Comparison of ENCODE assay signal across 7 mouse cellular contexts in genomic region chr4:56070664-56071334, GRCm38 (mm10).
DNase-seq lines count a peak whose midpoint lies in the region; ATAC-seq and TF ChIP-seq lines count a peak whose summit lies in the region.

No protein-coding gene starts in this region.

- peak; percentile 31 for DNase-seq in liver, postnatal 0 days
- peak; percentile 24 for DNase-seq in cerebellum, adult 9-11 months
- peak; percentile 24 for DNase-seq in heart, postnatal 0 days (ENCODE audit: low spot score)
- DNase-seq in layer of hippocampus, postnatal 14 days (ENCODE audit: low spot score in 2 of 2): peak; percentile 51 to 77
- DNase-seq in spleen, postnatal 14 days (ENCODE audit: low spot score in 2 of 2): no peak

- H3K4me1 ChIP-seq in liver, postnatal 0 days (ENCODE audit: insufficient read depth): peaks cover 7% of the 10 kb centered on the region; the same call in 1 of the 2 replicates
- H3K4me1 ChIP-seq in liver, embryonic 12.5 days: no peaks in the 10 kb centered on the region
- no peaks in the 10 kb centered on the region for H3K4me1 ChIP-seq in heart, postnatal 0 days (ENCODE audit: control insufficient read depth, insufficient read depth)
- peaks cover 7% of the 10 kb centered on the region; the same call in 1 of the 2 replicates for H3K4me1 ChIP-seq in stomach, embryonic 15.5 days

- H3K4me3 ChIP-seq in liver, postnatal 0 days (ENCODE audit: low read depth, low read length): no peak overlapping the region
- no peak overlapping the region for H3K4me3 ChIP-seq in liver, embryonic 12.5 days
- H3K4me3 ChIP-seq in heart, postnatal 0 days (ENCODE audit: low read depth, low read length): no peak overlapping the region
- H3K4me3 ChIP-seq in stomach, embryonic 15.5 days (replicated peaks): no peak overlapping the region

- no peak overlapping the region for H3K27ac ChIP-seq in liver, postnatal 0 days (ENCODE audit: low read depth)
- H3K27ac ChIP-seq in liver, embryonic 12.5 days: no peak overlapping the region
- H3K27ac ChIP-seq in heart, postnatal 0 days (ENCODE audit: low read depth): no peak overlapping the region
- peak overlapping the region; percentile 61; the same call in 1 of the 2 replicates for H3K27ac ChIP-seq in stomach, embryonic 15.5 days

- no peak for TF ChIP-seq CTCF in liver, postnatal 0 days (IDR thresholded peaks at IDR 0.05; ENCODE audit: low read depth)
- TF ChIP-seq CTCF in heart, postnatal 0 days (IDR thresholded peaks at IDR 0.05; ENCODE audit: low read depth): no peak

- ATAC-seq in liver, postnatal 0 days: peak; percentile 43; the same call in 1 of the 2 replicates
- no peak for ATAC-seq in liver, embryonic 12.5 days
- ATAC-seq in heart, postnatal 0 days (ENCODE audit: insufficient read depth, low read depth): peak; percentile 30; the same call in 1 of the 2 replicates
- peak; percentile 43; the same call in 1 of the 2 replicates for ATAC-seq in stomach, embryonic 15.5 days (ENCODE audit: insufficient read depth, low FRiP score, low read depth)

- no peak overlapping the region for H3K9ac ChIP-seq in liver, postnatal 0 days (replicated peaks)
- H3K9ac ChIP-seq in liver, embryonic 12.5 days: no peak overlapping the region
- H3K9ac ChIP-seq in heart, postnatal 0 days (replicated peaks; ENCODE audit: low read depth, low read length): no peak overlapping the region
- no peak overlapping the region for H3K9ac ChIP-seq in stomach, embryonic 15.5 days

- H3K9me3 ChIP-seq in liver, postnatal 0 days (ENCODE audit: low read length): no peaks in the 10 kb centered on the region
- H3K9me3 ChIP-seq in liver, embryonic 12.5 days (replicated peaks): no peaks in the 10 kb centered on the region
- H3K9me3 ChIP-seq in heart, postnatal 0 days (replicated peaks; ENCODE audit: control insufficient read depth, low read length): no peaks in the 10 kb centered on the region
- H3K9me3 ChIP-seq in stomach, embryonic 15.5 days: no peaks in the 10 kb centered on the region

- no peak for TF ChIP-seq EP300 in liver, postnatal 0 days (IDR thresholded peaks at IDR 0.05; ENCODE audit: low read depth)
- no peak for TF ChIP-seq EP300 in heart, postnatal 0 days (IDR thresholded peaks at IDR 0.05; ENCODE audit: low read depth)

- no peak overlapping the region for H3K4me2 ChIP-seq in liver, postnatal 0 days (ENCODE audit: low read depth, low read length)
- H3K4me2 ChIP-seq in liver, embryonic 12.5 days: no peak overlapping the region
- no peak overlapping the region for H3K4me2 ChIP-seq in heart, postnatal 0 days (ENCODE audit: low read depth, low read length)
- H3K4me2 ChIP-seq in stomach, embryonic 15.5 days: no peak overlapping the region

- WGBS in liver, postnatal 0 days (ENCODE audit: insufficient replicate concordance): 50% methylated on average over 6 of the region's 6 CpGs
- 54% methylated on average over 6 of the region's 6 CpGs for WGBS in liver, embryonic 12.5 days (ENCODE audit: insufficient replicate concordance)
- WGBS in heart, postnatal 0 days: 47% methylated on average over 6 of the region's 6 CpGs
- 54% methylated on average over 6 of the region's 6 CpGs for WGBS in stomach, embryonic 15.5 days

- no peaks in the 10 kb centered on the region for H3K36me3 ChIP-seq in liver, postnatal 0 days (replicated peaks; ENCODE audit: insufficient read depth, low read length)
- no peaks in the 10 kb centered on the region for H3K36me3 ChIP-seq in liver, embryonic 12.5 days
- H3K36me3 ChIP-seq in heart, postnatal 0 days (replicated peaks; ENCODE audit: control insufficient read depth, insufficient read depth, low read length): no peaks in the 10 kb centered on the region
- H3K36me3 ChIP-seq in stomach, embryonic 15.5 days: no peaks in the 10 kb centered on the region

- no peaks in the 10 kb centered on the region for H3K27me3 ChIP-seq in liver, postnatal 0 days (ENCODE audit: insufficient read depth, low read length)
- H3K27me3 ChIP-seq in liver, embryonic 12.5 days (replicated peaks): no peaks in the 10 kb centered on the region
- no peaks in the 10 kb centered on the region for H3K27me3 ChIP-seq in heart, postnatal 0 days (ENCODE audit: control insufficient read depth, insufficient read depth, low read length)
- no peaks in the 10 kb centered on the region for H3K27me3 ChIP-seq in stomach, embryonic 15.5 days (replicated peaks)

Comparison
In these comparisons a context has a peak if more than half of its experiments do, and no peak if none do; other contexts are left out.
1. DNase-seq: peak in liver, postnatal 0 days (single experiment), cerebellum, adult 9-11 months (single experiment), heart, postnatal 0 days (single experiment) and layer of hippocampus, postnatal 14 days (2 of 2); none in spleen, postnatal 14 days (0 of 2).